Mouse (Mus musculus): ENCODE results near the gene Ppp4r3b.
A peak's percentile ranks its signal among the peaks of the same experiment; 100 is the strongest.

Ppp4r3b gene

GRCm38 (mm10) chr11:29238047-29238446, 65.4 kb downstream of the Ppp4r3b start:
- DNase-seq (ENCODE audit: low spot score in 2 of 2), result no peak

DNA sequence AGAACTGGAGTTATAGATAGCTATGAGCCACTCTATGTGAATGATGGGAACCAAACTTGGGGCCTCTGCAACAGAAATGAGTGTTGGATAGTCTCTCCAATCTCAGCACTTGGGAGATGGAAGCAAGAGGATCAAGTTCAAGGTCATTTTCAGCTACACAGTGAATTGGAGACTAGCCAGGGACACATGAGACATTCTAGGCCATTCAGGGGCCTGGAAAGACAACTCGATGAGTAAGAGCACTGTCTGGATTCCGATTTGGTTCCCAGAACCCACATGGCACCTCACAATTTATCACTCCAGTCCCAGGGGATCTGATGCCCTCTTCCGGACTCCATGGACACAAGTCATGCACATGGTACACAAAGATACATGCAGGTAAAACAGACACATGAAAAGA, 65.9 kb downstream of the Ppp4r3b start:
- no peak for DNase-seq (ENCODE audit: low spot score in 2 of 2)

GRCm38 (mm10) chr11:29239353-29239752, 66.7 kb downstream of the Ppp4r3b start:
- DNase-seq (ENCODE audit: low spot score in 2 of 2), result no peak

DNA sequence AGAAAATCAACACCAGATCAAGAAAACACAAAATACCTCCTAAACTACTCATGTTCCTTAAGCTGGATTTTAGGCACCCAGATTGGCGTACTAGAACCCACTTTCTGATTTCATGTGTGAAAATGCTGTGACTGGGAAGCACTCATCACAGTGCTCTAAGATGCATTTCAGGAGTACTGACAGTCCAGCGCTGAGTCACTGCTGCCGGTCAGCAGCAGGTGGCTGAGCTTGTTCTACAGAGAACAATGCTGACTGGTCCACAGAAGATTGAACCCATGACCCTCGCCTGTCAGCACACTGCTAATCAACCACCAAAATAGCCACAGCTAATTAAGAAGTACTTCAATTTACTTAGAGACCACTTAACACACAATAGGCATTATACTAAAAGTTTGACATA, 69.3 kb downstream of the Ppp4r3b start:
- no peak for DNase-seq (ENCODE audit: low spot score in 2 of 2)

- no peak for DNase-seq (ENCODE audit: low spot score in 2 of 2)
Observed at GRCm38 (mm10) chr11:29245988-29246387, 73.3 kb downstream of the Ppp4r3b start.

- peak; percentile 91 to 94 for DNase-seq (ENCODE audit: low spot score in 2 of 2)
Observed at GRCm38 (mm10) chr11:29246883-29247650, 74.4 kb downstream of the Ppp4r3b start, which contains the start of gene Cfap36. Gene Cfap36, minus strand, starts transcription at chr11:29247409.

DNA sequence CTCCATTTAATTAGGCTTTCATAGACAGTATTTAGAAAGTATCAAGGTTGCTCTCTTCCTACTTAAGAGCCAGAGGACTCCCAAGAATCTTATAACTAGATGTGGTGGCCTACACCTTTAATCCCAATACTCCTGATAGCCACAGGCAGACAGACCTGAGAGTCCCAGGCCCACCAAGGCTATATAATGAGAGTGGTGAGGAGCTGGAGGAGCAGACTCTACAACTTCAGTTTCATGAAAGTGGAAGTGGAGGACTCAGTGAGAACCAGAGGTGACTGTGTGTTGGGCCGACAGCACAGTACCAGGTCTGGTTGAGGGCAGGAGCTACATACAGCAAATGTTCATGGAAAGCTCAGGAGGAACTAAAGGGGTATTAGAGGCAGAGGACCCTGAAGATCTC, 75.0 kb downstream of the Ppp4r3b start:
- DNase-seq (ENCODE audit: low spot score in 2 of 2), result no peak

- DNase-seq (ENCODE audit: low spot score in 2 of 2), result no peak
Observed at GRCm38 (mm10) chr11:29248386-29248785, 75.7 kb downstream of the Ppp4r3b start.

DNA sequence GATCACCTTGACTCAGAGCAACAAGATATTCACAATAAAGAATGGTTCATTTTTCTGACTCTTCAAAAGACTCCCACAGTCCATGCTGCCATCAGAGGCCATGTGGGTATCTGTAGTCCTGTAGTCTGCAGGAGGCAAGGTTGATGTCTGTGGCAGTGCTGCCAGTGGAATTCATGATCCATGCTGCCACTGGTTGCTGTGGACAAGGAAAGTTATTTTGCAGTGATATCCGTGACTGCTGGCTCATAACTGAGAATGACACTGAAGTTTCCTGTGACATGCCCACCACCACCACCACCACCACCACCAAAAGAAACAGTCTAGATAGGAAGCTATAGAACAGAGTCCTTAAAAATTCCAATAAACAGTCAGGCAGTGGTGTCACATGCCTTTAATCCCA, 82.0 kb downstream of the Ppp4r3b start:
- no peak for DNase-seq (ENCODE audit: low spot score in 2 of 2)

DNA sequence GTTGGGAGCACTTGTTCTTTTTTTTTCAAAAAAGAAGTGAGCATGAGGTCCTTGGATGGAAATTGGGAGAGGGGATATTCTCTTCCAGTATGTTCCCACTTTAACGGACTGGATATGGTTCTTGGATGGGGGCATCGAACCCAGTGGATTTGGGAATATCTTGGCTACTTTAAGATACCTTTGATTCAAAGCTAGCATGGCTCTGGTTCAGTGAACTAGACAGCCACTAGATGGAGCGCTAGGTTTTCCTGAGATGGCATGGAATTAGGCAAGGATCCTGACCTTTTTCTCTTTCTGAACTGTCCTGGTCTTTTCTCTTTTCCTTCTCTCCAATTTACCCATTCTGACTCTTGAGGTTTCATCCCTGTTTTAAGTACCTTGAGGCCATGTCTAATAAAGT, 95.1 kb downstream of the Ppp4r3b start:
- DNase-seq (ENCODE audit: low spot score in 2 of 2), result peak in 1 of 2 experiments; percentile 60
